Mouse (Mus musculus) left cerebral cortex, postnatal 14 days (tissue): ENCODE results near the gene Bicd2. TPM values are rescaled to one million over a fixed set of nuclear protein-coding genes. Genes with fewer than 3 reads are reported as not detected.

Source experiments
- DNase-seq, 2 experiments: peaks; one replicate each; pipeline ENCODE4 v3.0.0; 2021 to 2022; ENCODE audit warnings: low spot score in 2 of 2, mixed read lengths in 1 of 2
- intact Hi-C: fragments of 180-260 bp; cut with DNase I; formaldehyde crosslinking; loops from one replicate; pipeline ENCODE4 v1.15.1; 2025
- total RNA-seq, 2 experiments: library from RNA; stranded (reverse); gene quantifications; 2 replicates each; pipeline ENCODE4 v1.2.3; 2021

Bicd2 gene
- total RNA-seq, 2 experiments from 2014 or later: 43.2 to 44.1 TPM

DNA sequence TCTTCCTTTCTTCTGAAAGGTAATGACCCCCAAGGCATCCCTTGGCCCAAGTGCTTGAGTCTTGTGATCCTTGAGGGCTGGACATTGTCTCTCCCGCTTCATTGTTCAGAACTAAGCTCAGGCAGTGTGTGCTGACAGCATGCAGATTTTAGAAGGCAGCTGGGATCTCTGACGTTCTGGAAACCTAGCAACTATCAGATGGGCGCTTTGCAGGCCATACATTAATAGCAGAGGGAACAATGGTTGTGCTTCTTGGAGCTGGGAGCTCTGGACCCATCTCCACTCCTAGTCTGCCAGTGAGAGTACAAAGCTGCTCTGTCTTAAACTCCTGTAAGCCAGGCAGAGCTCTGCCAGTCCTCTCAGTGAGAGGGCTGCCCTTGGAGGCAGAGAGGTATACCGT, 94.8 kb downstream of the Bicd2 start:
- DNase-seq: no peak
- intact Hi-C loops: no loop called here

Other genes with a start within 250 kb of the Bicd2 start
- 100 to 1,000 TPM; 112 to 118 TPM for gene Wnk2, start 193.6 kb upstream of the Bicd2 start, total RNA-seq
- 10 to 100 TPM; 19.5 to 28.5 TPM for gene Ninj1, start 154.1 kb upstream of the Bicd2 start, total RNA-seq
- gene Card19, start 125.5 kb upstream of the Bicd2 start, total RNA-seq: 10 to 100 TPM in 1 of 2 experiments, 1 to 10 TPM in 1; 9.9 to 14.1 TPM
- gene Susd3, start 92.9 kb upstream of the Bicd2 start, total RNA-seq: 1 to 10 TPM; 2.5 to 5.0 TPM
- gene Fgd3, start 21.3 kb upstream of the Bicd2 start, total RNA-seq: 1 to 10 TPM; 6.7 to 7.0 TPM
- gene Ippk, start 79.7 kb downstream of the Bicd2 start, total RNA-seq: 10 to 100 TPM; 12.8 to 14.2 TPM
- 1 to 10 TPM; 1.3 to 2.4 TPM for gene Tes3-ps, start 151.7 kb downstream of the Bicd2 start, total RNA-seq
- gene Ecm2, start 163.2 kb downstream of the Bicd2 start, total RNA-seq: 1 to 10 TPM; 2.0 to 2.4 TPM
- gene Aspn, start 202.9 kb downstream of the Bicd2 start, total RNA-seq: 1 to 10 TPM; 1.4 to 1.9 TPM
- gene Omd, start 240.9 kb downstream of the Bicd2 start, total RNA-seq: 1 to 10 TPM; 1.5 to 1.9 TPM